Mouse (Mus musculus) right cerebral cortex, adult 18-20 months (tissue): ENCODE data around the gene Tex21.
"Not testable (repeated sequence)": the region's sequence is repeated elsewhere in the genome, so short reads cannot be mapped to it uniquely, and the experiment has no call there.

Source experiments
- DNase-seq: peaks from one replicate; pipeline ENCODE4 v3.0.0; 2022; ENCODE audit warnings: mixed read lengths

The Tex21 gene

DNA sequence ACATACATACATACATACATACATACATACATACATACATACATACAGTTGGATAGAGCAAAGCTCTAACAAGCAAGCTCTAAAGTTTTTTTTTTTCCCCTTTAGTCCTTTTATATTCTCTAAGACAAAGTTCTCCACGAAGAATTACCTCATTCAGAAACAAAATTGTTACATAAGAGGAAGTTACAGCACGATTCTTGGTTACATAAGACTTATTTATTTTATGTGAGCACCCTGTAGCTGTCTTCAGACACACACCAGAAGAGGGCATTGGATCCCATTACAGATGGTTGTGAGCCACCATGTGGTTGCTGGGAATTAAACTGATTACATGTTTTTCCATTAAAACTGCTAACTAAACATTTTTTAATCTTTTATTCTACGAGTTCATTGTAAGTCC is 52.0 kb downstream of the Tex21 start:
- no peak for DNase-seq

DNA sequence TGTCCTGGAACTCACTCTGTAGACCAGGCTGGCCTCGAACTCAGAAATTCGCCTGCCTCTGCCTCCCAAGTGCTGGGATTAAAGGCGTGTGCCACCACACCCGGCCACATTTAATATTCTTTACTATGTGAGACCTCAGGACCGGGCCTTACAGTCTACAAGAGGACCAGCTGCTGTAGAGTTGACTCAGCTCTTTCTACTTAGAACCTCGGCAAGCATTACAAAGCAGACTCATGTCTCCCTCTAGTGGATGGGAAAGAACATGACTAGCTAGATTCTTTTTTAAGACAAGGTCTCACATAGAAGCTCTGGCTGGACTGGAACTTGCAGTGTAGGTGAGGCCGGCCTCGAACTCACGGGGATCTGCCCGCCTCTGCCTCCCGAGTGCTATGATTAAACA is 55.6 kb downstream of the Tex21 start:
- DNase-seq: peak; percentile 18

DNA sequence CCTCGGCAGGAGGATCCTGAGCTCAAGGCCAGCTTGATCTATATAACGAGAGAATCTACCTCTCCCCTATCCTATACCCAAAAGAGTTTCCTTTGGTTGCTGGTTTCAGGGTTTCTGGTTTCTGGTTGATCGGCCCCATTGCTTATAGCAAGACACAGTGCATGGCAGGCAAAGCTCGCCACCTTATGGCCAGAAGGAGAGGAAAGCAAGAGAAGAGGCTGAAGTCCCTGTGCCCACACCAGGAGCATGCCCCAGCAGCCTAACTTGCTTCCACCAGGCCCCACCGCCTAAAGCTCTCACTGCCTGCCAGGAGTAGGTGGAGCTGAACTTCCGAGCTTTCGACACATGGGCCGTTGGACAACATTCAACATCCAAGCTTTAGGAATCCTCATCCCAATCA is 58.7 kb downstream of the Tex21 start:
- peak; percentile 43 for DNase-seq

DNA sequence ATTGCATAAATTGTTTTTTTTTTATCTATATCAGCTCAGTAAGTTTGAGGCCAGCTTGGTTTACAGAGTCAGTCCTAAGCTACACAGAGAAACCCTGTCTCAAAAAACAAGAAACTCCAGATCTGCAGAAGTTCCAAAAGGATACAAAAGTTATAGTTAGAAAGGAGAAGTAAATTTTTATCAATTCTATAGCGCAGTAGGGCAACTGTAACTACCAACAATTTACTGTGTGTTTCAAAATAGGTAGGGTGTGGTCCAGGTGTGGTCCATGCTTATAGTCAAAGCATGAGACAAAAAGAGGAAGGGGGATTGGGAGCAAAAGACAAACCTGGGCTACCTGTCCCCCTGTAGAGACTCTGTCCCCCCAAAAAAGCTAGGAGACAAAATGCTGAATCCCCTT is 60.1 kb downstream of the Tex21 start:
- DNase-seq: no peak

DNA sequence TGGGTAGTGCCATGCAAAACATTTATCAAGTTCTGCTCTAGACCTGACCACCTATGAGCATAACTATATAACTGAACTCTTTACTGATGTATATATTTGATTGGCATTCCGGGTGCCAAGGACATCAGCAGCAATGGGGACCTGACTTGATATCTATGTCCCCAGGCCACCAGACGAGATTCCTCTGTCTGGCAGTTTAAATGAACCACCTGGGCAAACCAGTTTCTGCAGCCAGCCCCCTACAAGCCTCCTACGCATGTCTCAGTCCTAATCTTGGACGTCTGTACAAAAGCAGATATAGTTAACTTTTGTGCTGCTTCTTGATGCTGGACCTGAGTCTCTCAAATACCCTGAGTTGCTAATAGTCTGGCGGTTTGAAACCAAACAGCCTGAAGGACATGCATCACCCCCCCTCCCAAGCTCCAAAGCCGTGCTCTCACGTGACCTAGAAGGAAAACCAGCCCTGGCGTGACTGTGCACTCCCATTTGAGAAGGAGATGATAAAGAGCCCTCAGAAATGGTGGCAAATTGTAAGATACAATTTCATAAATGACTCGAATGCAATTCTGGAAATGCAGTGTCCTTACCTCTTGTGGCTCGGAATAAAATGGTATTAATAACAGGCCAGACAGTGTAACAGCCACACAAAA is 61.3 kb downstream of the Tex21 start:
- DNase-seq: no peak

DNA sequence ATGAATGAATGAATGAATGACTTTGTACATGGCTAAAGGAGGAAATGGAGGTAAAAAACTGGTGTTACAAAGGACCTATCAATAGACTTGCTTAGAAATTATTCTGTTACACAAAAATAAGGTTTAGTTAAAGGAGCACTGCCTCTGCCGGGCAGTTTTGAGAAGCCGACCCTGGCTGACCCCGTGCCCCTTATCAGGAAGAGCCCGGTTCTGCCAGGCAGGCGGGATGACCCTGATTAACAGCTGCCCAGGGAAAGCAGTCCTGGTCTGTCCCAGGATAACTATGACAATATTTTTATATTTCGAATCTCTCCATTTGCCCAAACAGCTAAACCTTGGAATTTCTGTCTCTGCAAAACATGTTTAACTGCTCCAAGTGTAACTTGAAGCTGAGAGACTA is 62.3 kb downstream of the Tex21 start:
- no peak for DNase-seq

DNA sequence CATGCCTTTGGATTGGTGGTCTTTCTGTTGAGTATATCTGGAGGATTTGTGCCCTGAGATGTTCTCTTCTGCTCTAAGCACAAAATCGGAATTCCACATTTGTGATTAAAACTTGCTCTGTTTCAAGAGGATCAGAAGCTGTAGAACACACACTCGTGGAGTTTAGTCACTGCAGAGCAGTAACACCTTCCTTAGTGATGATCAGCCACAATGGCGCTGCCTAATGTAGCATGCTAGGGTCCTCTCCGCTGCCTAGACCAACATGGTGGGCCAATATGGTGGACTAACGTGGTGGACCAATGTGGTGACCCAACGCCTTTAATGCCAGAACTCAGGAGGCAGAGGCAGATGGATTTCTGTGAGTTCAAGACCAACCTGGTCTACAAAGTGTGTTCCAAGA is 63.7 kb downstream of the Tex21 start:
- no peak for DNase-seq

DNA sequence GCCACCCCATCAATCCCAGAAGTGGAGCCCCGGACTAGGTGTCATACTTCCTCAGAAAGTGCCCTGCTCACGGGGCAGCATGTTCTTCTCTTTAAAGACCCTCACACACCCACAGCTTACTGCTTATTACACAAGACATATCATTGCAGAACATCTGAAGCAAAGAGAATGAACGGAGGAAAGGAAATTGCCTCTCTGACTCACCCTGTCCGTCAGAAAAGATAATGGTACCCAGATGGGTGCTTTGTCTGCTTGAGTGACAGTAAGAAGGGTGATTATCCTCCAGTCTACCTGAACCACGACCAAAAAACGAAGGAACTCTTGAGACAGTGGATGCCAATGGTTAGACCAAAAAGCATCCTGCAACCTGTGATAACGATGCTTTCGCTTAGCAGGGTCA is 65.1 kb downstream of the Tex21 start:
- DNase-seq: no peak

DNA sequence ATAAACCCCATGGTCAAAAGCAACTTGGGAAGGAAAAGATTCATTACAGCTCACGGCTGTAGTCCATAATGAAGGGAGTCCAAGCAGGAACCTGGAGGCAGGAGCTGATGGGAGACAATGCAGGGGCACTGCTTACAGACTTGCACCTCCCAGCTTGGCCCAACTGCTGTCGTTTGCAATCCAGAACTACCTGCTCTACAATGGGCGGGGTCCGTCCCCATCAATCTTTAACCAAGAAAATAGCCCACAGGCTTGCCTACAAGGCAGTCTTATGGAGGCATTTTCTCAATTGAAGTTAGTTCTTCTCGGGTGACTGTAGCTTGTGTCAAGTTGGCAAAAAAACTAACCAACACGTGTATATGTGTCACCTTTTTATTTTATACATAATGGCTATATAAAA is 66.1 kb downstream of the Tex21 start:
- no peak for DNase-seq

DNA sequence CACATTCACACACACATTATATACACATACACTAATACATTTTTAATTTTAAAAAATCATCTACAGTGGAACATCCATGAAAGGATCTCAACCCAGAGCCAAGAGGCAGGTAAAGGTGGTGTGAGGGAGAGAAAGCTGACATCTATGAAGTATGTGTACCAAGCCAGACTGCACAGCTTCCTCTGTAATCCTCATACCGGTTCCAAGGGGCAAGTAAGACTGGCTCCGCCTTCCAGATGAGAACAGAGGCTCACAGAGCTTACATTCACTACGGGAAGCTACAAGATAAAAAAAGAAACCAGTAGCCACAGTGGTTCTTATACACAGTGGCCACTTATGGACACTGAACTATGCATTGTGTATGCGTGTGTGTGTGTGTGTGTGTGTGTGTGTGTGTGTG is 67.0 kb downstream of the Tex21 start:
- DNase-seq: no peak

DNA sequence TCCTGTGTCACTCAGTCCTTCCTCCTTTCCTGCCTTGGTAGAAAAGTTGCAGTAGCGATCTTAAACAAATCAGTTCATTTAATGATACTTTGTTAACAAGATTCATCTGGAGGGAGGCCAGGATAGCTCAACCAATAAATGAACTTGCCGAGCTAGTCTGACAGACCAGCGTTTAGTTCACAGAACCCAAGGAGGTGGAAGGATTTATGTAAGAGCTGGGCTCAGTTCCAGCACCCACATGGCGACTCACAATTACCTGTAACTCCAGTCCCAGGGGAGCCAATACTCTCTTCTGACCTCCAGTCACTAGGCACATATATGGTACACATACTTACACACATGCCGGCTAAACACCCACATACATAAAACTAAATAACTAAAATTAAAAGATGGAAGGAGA is 67.5 kb downstream of the Tex21 start:
- DNase-seq: no peak

DNA sequence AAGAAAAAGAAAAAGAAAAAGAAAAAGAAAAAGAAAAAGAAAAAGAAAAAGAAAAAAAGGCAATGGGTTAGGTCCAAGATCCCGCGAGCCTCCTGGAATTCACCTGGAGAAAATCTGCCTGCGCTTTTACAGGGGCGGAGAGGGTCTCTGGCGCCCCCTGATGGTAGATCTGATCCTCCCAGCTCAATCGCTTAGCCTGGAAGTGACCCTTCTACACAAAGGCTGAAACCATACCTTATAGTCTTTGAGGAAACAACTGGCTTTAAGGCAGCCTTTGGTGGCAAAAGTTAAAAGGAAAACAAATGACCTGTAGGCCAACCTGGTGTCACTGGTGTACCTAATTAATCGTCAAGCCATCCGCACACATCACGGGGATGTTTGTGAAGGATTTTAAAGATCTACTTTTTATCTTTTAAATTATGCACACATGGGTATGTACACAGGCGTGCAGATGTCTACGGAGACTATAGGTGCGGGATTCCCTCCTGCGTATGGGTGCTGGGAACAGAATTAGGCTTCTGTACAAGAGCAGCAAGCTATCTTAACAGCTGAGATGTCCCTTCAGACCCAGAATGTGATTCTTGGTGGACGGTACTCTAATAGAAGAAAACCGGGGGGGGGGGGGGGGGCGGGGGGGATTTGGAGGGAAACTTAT is 68.6 kb downstream of the Tex21 start:
- DNase-seq: peak; percentile 52

DNA sequence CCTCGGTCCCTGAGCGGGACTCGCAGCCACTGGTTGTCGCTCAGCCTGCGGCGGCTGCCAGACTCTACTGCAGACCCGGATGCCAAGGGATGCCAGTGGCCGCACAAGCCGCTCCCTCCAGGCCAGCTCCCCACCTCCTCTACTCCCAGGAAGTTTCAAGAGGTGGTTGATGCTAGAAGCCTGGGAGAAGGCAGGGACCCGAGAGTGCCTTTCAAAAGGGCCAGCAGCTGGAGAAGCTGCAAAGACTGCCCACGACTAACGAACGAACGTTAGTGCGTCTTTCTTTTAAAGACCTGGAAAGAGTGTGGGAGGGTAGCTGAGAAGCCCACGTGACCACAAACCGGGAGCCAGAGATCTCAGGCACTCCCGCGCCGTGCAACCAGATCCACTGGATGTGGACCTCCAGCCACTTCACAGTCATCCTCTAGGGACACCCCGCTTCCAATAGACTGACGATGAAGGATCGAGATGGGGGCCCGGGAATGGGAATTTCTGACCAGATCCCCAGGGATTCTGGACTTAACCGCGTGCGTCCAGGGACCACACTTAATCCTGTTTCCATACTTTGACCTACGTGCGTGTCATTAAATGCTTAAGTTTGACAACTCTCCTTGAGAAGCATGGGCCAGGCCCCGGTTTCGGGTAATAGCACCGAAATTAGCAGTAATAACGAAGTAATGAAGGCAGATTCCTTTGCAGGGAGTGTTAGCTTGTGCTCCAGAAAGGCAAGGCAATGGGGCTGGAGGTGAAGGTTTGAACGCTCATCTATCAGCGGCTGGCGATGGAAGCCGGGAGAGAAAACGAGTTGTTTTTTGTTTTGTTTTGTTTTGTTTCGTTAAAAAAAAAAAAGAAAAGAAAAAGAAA is 69.3 kb downstream of the Tex21 start, which contains the start of gene Esr2:
TSS of gene Esr2 (minus strand) at position 260 of the 864 bp plus-strand sequence.
- no peak for DNase-seq

DNA sequence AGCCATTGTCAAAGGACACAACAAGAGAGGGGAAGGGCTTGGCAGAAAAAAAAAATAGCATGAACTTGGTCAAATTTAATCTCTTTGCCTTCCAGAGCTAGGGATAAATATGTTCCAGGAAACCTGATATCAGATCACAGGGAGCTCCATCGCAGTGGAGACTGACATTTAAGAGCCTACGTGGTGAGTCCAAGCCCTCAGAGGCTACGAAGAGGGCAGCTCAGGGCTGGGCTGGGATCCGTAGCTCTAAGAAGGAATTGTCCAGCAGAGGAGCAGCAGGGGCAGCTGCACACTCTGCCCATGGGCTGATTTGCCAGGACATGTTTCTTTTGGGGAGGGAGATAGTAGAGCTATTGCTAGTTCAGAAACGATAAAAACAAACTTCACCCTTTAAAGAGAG is 80.9 kb downstream of the Tex21 start:
- no peak for DNase-seq

DNA sequence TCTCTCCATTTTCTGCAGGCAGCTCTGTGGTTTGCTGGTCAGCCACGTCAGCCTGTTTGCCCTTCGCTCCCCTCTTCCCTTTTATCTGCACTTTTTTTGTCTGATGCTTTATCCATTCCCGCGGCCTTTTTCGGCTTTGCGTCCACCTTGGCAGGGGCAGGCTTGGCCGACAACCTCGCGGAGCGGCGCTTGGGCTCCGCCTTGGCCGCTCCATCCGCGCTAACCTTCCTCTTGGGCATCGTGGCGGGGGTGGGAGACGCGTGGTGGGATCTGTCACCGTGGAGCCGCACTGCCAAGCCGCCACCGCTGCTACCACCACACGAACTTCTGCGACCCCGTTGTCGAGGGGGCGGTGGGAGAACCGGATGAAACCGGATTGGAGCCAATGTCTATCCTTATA is 94.2 kb downstream of the Tex21 start:
- not testable (repeated sequence) for DNase-seq
